In the genomic region with DNA sequence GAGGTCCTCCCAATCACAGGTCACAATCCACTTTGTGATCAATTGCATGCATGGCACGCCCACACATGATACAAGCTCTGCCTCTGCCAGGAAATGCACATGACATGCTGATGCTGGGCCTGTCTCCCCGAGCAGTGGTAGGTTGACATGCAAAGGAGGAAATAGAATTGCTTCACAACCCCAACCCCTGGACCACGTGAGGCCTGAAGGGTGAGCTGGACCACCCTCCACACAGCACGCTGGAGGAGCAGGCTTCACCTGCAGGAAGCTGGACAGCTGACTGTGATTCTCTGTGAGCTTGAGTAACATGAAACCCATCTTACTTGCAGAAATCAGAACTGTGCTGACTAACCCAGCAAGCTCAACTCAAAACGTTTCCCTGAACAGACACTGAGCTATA, we compare ENCODE assay signal across 27 mouse cellular contexts.
A peak's percentile ranks its signal among the peaks of the same experiment; 100 is the strongest.
DNase-seq lines count a peak whose midpoint lies in the region; ATAC-seq and TF ChIP-seq lines count a peak whose summit lies in the region.
"Had no signal": no experiment of that assay in that cellular context is flagged by ENCODE, and none has a peak within 500 bp of the region (broad histone marks: within the 10 kb centered on the region; RNA-seq: fewer than 3 reads in every experiment).

No protein-coding gene starts in this region.

- no peak for TF ChIP-seq POLR2A in myocyte (IDR thresholded peaks at IDR 0.05; ENCODE audit: insufficient read length, low read depth)

- peak; percentile 12 for DNase-seq in thymus, postnatal 14 days
- no peak for DNase-seq in thymus, postnatal 10 days (ENCODE audit: low spot score in 2 of 2)
- DNase-seq in T-cell, adult 2 months (ENCODE audit: low spot score): peak; percentile 22
- no peak for DNase-seq in cerebellum, postnatal 14 days
- no peak for DNase-seq in ovary, postnatal 14 days (ENCODE audit: low spot score)
- DNase-seq: adrenal gland, adult 2 months; cerebellum, adult 11-12 months; cerebellum, postnatal 10 days; gastrocnemius, adult 2 months; heart, postnatal 4 days; kidney, postnatal 36 days; left cerebral cortex, postnatal 4 days; lung, postnatal 36 days had no signal

- H3K27me3 ChIP-seq in intestine, postnatal 0 days (replicated peaks; ENCODE audit: control insufficient read depth, insufficient read depth, low read length): no peaks in the 10 kb centered on the region
- no peaks in the 10 kb centered on the region for H3K27me3 ChIP-seq in intestine, embryonic 16.5 days (replicated peaks; ENCODE audit: control insufficient read depth, insufficient read depth, low read length)
- H3K27me3 ChIP-seq in myocyte (ENCODE audit: control insufficient read depth, insufficient read depth, insufficient read length): peaks cover 5% of the 10 kb centered on the region
- H3K27me3 ChIP-seq: embryonic facial prominence, embryonic 13.5 days; hindbrain, embryonic 15.5 days; kidney, embryonic 15.5 days; lung, embryonic 15.5 days; midbrain, embryonic 15.5 days; stomach, embryonic 15.5 days had no signal

- H3K79me2 ChIP-seq in myocyte (ENCODE audit: control insufficient read depth, insufficient read depth): no peaks in the 10 kb centered on the region

- TF ChIP-seq CTCF in intestine, postnatal 0 days (IDR thresholded peaks at IDR 0.05; ENCODE audit: low read depth): no peak

- no peak overlapping the region for H3ac ChIP-seq in myocyte (ENCODE audit: control insufficient read depth, insufficient read length)

- no peak overlapping the region for H3K27ac ChIP-seq in intestine, postnatal 0 days (ENCODE audit: low read depth, low read length)
- no peak overlapping the region for H3K27ac ChIP-seq in intestine, embryonic 16.5 days (ENCODE audit: low read length)
- H3K27ac ChIP-seq: embryonic facial prominence, embryonic 13.5 days; gastrocnemius, adult 2 months; heart, embryonic 15.5 days; hindbrain, embryonic 15.5 days; kidney, embryonic 15.5 days; limb, embryonic 15.5 days; liver, embryonic 15.5 days; lung, embryonic 15.5 days; midbrain, embryonic 15.5 days; stomach, embryonic 15.5 days had no signal

- 30% methylated on average over 5 of the region's 5 CpGs for WGBS in intestine, postnatal 0 days
- WGBS in intestine, embryonic 16.5 days: 45% methylated on average over 5 of the region's 5 CpGs

- H3K4me2 ChIP-seq in intestine, postnatal 0 days (replicated peaks; ENCODE audit: low read depth): no peak overlapping the region
- no peak overlapping the region for H3K4me2 ChIP-seq in intestine, embryonic 16.5 days (ENCODE audit: low read depth, low read length)
- no peak overlapping the region for H3K4me2 ChIP-seq in myocyte (ENCODE audit: low read depth)
- H3K4me2 ChIP-seq: embryonic facial prominence, embryonic 13.5 days; heart, embryonic 15.5 days; hindbrain, embryonic 15.5 days; kidney, embryonic 15.5 days; limb, embryonic 15.5 days; liver, embryonic 15.5 days; lung, embryonic 15.5 days; midbrain, embryonic 15.5 days; stomach, embryonic 15.5 days had no signal

- ATAC-seq in intestine, postnatal 0 days: peak; percentile 53
- ATAC-seq in intestine, embryonic 16.5 days: no peak
- ATAC-seq: forebrain, embryonic 14.5 days; midbrain, embryonic 15.5 days had no signal

- H3K9ac ChIP-seq in intestine, postnatal 0 days (ENCODE audit: low read depth, low read length): no peak overlapping the region
- H3K9ac ChIP-seq in intestine, embryonic 16.5 days (ENCODE audit: low read depth, low read length): no peak overlapping the region
- H3K9ac ChIP-seq: embryonic facial prominence, embryonic 13.5 days; heart, embryonic 15.5 days; hindbrain, embryonic 15.5 days; kidney, embryonic 15.5 days; limb, embryonic 15.5 days; liver, embryonic 15.5 days; lung, embryonic 15.5 days; midbrain, embryonic 15.5 days; stomach, embryonic 15.5 days had no signal

- 0 out of 2 replicates have a peak, but pooled peaks cover 4% of the 10 kb centered on the region for H3K4me1 ChIP-seq in intestine, postnatal 0 days (replicated peaks; ENCODE audit: control insufficient read depth, insufficient read depth, low read length)
- H3K4me1 ChIP-seq in intestine, embryonic 16.5 days (ENCODE audit: control insufficient read depth, insufficient read depth, low read length): no peaks in the 10 kb centered on the region
- H3K4me1 ChIP-seq: heart, embryonic 15.5 days; hindbrain, embryonic 15.5 days; limb, embryonic 15.5 days; liver, embryonic 15.5 days; lung, embryonic 15.5 days; midbrain, embryonic 15.5 days; stomach, embryonic 15.5 days had no signal

- H3K36me3 ChIP-seq in intestine, postnatal 0 days (ENCODE audit: control insufficient read depth, insufficient read depth): no peaks in the 10 kb centered on the region
- no peaks in the 10 kb centered on the region for H3K36me3 ChIP-seq in intestine, embryonic 16.5 days (ENCODE audit: control insufficient read depth, insufficient read depth, low read length)
- H3K36me3 ChIP-seq in myocyte (ENCODE audit: control insufficient read depth, insufficient read depth): no peaks in the 10 kb centered on the region
- H3K36me3 ChIP-seq: embryonic facial prominence, embryonic 13.5 days; heart, embryonic 15.5 days; hindbrain, embryonic 15.5 days; kidney, embryonic 15.5 days; limb, embryonic 15.5 days; liver, embryonic 15.5 days; lung, embryonic 15.5 days; midbrain, embryonic 15.5 days; stomach, embryonic 15.5 days had no signal

- H3K9me3 ChIP-seq in intestine, postnatal 0 days (ENCODE audit: control insufficient read depth): no peaks in the 10 kb centered on the region
- no peaks in the 10 kb centered on the region for H3K9me3 ChIP-seq in intestine, embryonic 16.5 days (ENCODE audit: control insufficient read depth, low read length)
- H3K9me3 ChIP-seq: embryonic facial prominence, embryonic 13.5 days; heart, embryonic 15.5 days; hindbrain, embryonic 15.5 days; kidney, embryonic 15.5 days; limb, embryonic 15.5 days; liver, embryonic 15.5 days; lung, embryonic 15.5 days; midbrain, embryonic 15.5 days; stomach, embryonic 15.5 days had no signal

- H3K4me3 ChIP-seq in intestine, postnatal 0 days (ENCODE audit: low read depth, low read length): no peak overlapping the region
- no peak overlapping the region for H3K4me3 ChIP-seq in intestine, embryonic 16.5 days (ENCODE audit: low read length)
- no peak overlapping the region for H3K4me3 ChIP-seq in myocyte
- H3K4me3 ChIP-seq: embryonic facial prominence, embryonic 13.5 days; erythroblast, embryonic 14.5 days; gastrocnemius, adult 2 months; heart, embryonic 15.5 days; hindbrain, embryonic 15.5 days; kidney, embryonic 15.5 days; limb, embryonic 15.5 days; liver, embryonic 15.5 days; lung, embryonic 15.5 days; midbrain, embryonic 15.5 days; stomach, embryonic 15.5 days had no signal

TF ChIP-seq in myocyte, 11 proteins besides CTCF, POLR2A, EP300 and RAD21:
- TF ChIP-seq SRF (IDR thresholded peaks at IDR 0.05; ENCODE audit: control insufficient read depth, insufficient read length, low read depth): no peak
- TF ChIP-seq MYOG (IDR thresholded peaks at IDR 0.05; ENCODE audit: control insufficient read depth in 1 of 3, insufficient read depth in 1 of 3, insufficient read length in 2 of 3, low read depth in 2 of 3): peak in 2 of 3 experiments; percentile 25 to 31
- no peak for TF ChIP-seq REST (IDR thresholded peaks at IDR 0.05; ENCODE audit: insufficient read depth, insufficient read length)
- TF ChIP-seq MYOD1 (IDR thresholded peaks at IDR 0.05; ENCODE audit: control insufficient read depth in 1 of 3, insufficient read length in 2 of 3, low read depth in 2 of 3): peak in 1 of 3 experiments; percentile 24

Comparison
In these comparisons a context has a peak if more than half of its experiments do, and no peak if none do; other contexts are left out.
1. DNase-seq: peak in thymus, postnatal 14 days (single experiment) and T-cell, adult 2 months (single experiment); none in thymus, postnatal 10 days (0 of 2), cerebellum, postnatal 14 days (0 of 2) and ovary, postnatal 14 days (single experiment).